Mouse (Mus musculus) brain, embryonic 18.5 days (tissue): ENCODE data around the gene Fibp.

ENCODE experiments used
- DNase-seq: peaks from one replicate; pipeline ENCODE4 v3.0.0-alpha.2; 2012; ENCODE audit warnings: low read depth, low spot score

The Fibp gene

GRCm38 (mm10) chr19:5463791-5464562, 3.6 kb downstream of the Fibp start:
- DNase-seq, result no peak

GRCm38 (mm10) chr19:5465037-5465436, 4.6 kb downstream of the Fibp start:
- DNase-seq, result no peak

GRCm38 (mm10) chr19:5466916-5467500, 6.6 kb downstream of the Fibp start:
- DNase-seq, result no peak

- DNase-seq, result no peak
Measured at GRCm38 (mm10) chr19:5468374-5468773, 8.0 kb downstream of the Fibp start, which contains the start of gene Ctsw. Gene Ctsw, minus strand, starts transcription at chr19:5468507.

GRCm38 (mm10) chr19:5471846-5472245, 11.4 kb downstream of the Fibp start:
- DNase-seq, result no peak

GRCm38 (mm10) chr19:5472857-5473256, 12.4 kb downstream of the Fibp start:
- no peak for DNase-seq

- no peak for DNase-seq
Measured at GRCm38 (mm10) chr19:5473720-5474119, 13.3 kb downstream of the Fibp start, which contains the start of gene Efemp2. Gene Efemp2, plus strand, starts transcription at chr19:5473954.

GRCm38 (mm10) chr19:5474281-5475068, 14.1 kb downstream of the Fibp start:
- DNase-seq, result no peak

GRCm38 (mm10) chr19:5475069-5475714, 14.8 kb downstream of the Fibp start:
- DNase-seq, result no peak

- no peak for DNase-seq
Measured at GRCm38 (mm10) chr19:5477004-5477667, 16.7 kb downstream of the Fibp start.

- no peak for DNase-seq
Measured at GRCm38 (mm10) chr19:5477668-5478300, 17.4 kb downstream of the Fibp start.

GRCm38 (mm10) chr19:5480016-5480415, 19.6 kb downstream of the Fibp start:
- DNase-seq, result no peak

GRCm38 (mm10) chr19:5481398-5481797, 21.0 kb downstream of the Fibp start:
- DNase-seq, result no peak

GRCm38 (mm10) chr19:5483386-5484359, 23.3 kb downstream of the Fibp start:
- DNase-seq, result no peak

- no peak for DNase-seq
Measured at GRCm38 (mm10) chr19:5484496-5484895, 24.1 kb downstream of the Fibp start.

- no peak for DNase-seq
Measured at GRCm38 (mm10) chr19:5485371-5485770, 25.0 kb downstream of the Fibp start.

GRCm38 (mm10) chr19:5485821-5486220, 25.4 kb downstream of the Fibp start:
- no peak for DNase-seq

GRCm38 (mm10) chr19:5486286-5486685, 25.9 kb downstream of the Fibp start:
- DNase-seq, result no peak

- DNase-seq, result no peak
Measured at GRCm38 (mm10) chr19:5486771-5487170, 26.4 kb downstream of the Fibp start.
